Mouse (Mus musculus): Measurements from ENCODE around the gene Fau. TPM values are rescaled to one million over a fixed set of nuclear protein-coding genes. Genes with fewer than 3 reads are reported as not detected.

Fau gene
- polyA plus RNA-seq, 1 experiment, result 1,239 TPM

GRCm38 (mm10) chr19:6102169-6102853 lies 44.7 kb downstream of the Fau start:
- Histone ChIP-seq H3K27me3 (ENCODE audit: control insufficient read depth, insufficient read depth, low read length, poor library complexity, severe bottlenecking) (no peaks in the 10 kb centered on the region), H3K27ac (ENCODE audit: insufficient read depth, low read length) (no peak overlapping the region), H3K9me3 (replicated peaks; ENCODE audit: control insufficient read depth, insufficient read depth, low read length, poor library complexity, severe bottlenecking) (no peaks in the 10 kb centered on the region), H3K4me3 (ENCODE audit: low read depth, low read length) (no peak overlapping the region), H3K4me1 (ENCODE audit: control insufficient read depth, insufficient read depth, low read length) (peaks cover 2% of the 10 kb centered on the region), H3K36me3 (ENCODE audit: control insufficient read depth, insufficient read depth, low read length, poor library complexity, severe bottlenecking) (peaks cover 11% of the 10 kb centered on the region), H3K9ac (ENCODE audit: low read depth, poor library complexity, severe bottlenecking) (no peak overlapping the region)
- TF ChIP-seq POLR2A (IDR thresholded peaks at IDR 0.05; ENCODE audit: insufficient read depth, low read length) (no peak), CTCF (IDR thresholded peaks at IDR 0.05; ENCODE audit: low read depth, low read length) (no peak), EP300 (IDR thresholded peaks at IDR 0.05; ENCODE audit: insufficient read depth, low read depth, low read length) (no peak)

GRCm38 (mm10) chr19:6104476-6104875 lies 46.8 kb downstream of the Fau start:
- H3K27ac ChIP-seq (ENCODE audit: insufficient read depth, low read length), result no peak overlapping the region
- H3K9me3 ChIP-seq (replicated peaks; ENCODE audit: control insufficient read depth, insufficient read depth, low read length, poor library complexity, severe bottlenecking), result no peaks in the 10 kb centered on the region
- H3K4me3 ChIP-seq (ENCODE audit: low read depth, low read length), result no peak overlapping the region
- H3K36me3 ChIP-seq (ENCODE audit: control insufficient read depth, insufficient read depth, low read length, poor library complexity, severe bottlenecking), result 0 out of 2 replicates have a peak, but pooled peaks cover 5% of the 10 kb centered on the region
- no peaks in the 10 kb centered on the region for H3K27me3 ChIP-seq (ENCODE audit: control insufficient read depth, insufficient read depth, low read length, poor library complexity, severe bottlenecking)
- no peak for TF ChIP-seq EP300 (IDR thresholded peaks at IDR 0.05; ENCODE audit: insufficient read depth, low read depth, low read length)
- TF ChIP-seq POLR2A (IDR thresholded peaks at IDR 0.05; ENCODE audit: insufficient read depth, low read length), result no peak
- TF ChIP-seq CTCF (IDR thresholded peaks at IDR 0.05; ENCODE audit: low read depth, low read length), result no peak
- H3K9ac ChIP-seq (ENCODE audit: low read depth, poor library complexity, severe bottlenecking), result no peak overlapping the region
- peaks cover 2% of the 10 kb centered on the region for H3K4me1 ChIP-seq (ENCODE audit: control insufficient read depth, insufficient read depth, low read length)

- H3K4me1 ChIP-seq (ENCODE audit: control insufficient read depth, insufficient read depth, low read length), result peaks cover 2% of the 10 kb centered on the region
- H3K9me3 ChIP-seq (replicated peaks; ENCODE audit: control insufficient read depth, insufficient read depth, low read length, poor library complexity, severe bottlenecking), result no peaks in the 10 kb centered on the region
- H3K36me3 ChIP-seq (ENCODE audit: control insufficient read depth, insufficient read depth, low read length, poor library complexity, severe bottlenecking), result 0 out of 2 replicates have a peak, but pooled peaks cover 3% of the 10 kb centered on the region
- H3K27me3 ChIP-seq (ENCODE audit: control insufficient read depth, insufficient read depth, low read length, poor library complexity, severe bottlenecking), result no peaks in the 10 kb centered on the region
- no peak within 1 kb of the TSS for H3K9ac ChIP-seq (ENCODE audit: low read depth, poor library complexity, severe bottlenecking)
- TF ChIP-seq EP300 (IDR thresholded peaks at IDR 0.05; ENCODE audit: insufficient read depth, low read depth, low read length), result no peak
- no peak for TF ChIP-seq CTCF (IDR thresholded peaks at IDR 0.05; ENCODE audit: low read depth, low read length)
- no peak for TF ChIP-seq POLR2A (IDR thresholded peaks at IDR 0.05; ENCODE audit: insufficient read depth, low read length)
- no peak within 1 kb of the TSS for H3K27ac ChIP-seq (ENCODE audit: insufficient read depth, low read length)
- H3K4me3 ChIP-seq (ENCODE audit: low read depth, low read length), result no peak within 1 kb of the TSS
Measured at GRCm38 (mm10) chr19:6105586-6105985, 47.9 kb downstream of the Fau start, which contains the start of gene Naaladl1. TSS of gene Naaladl1 (plus strand) at chr19:6105782.

Other genes with a start within 250 kb of the Fau start
- 26.3 and 33.1 TPM in 2 replicates for gene Frmd8, start 182.6 kb upstream of the Fau start, polyA plus RNA-seq (2011; ENCODE audit: insufficient read depth, insufficient read length, low read depth, missing spikeins)
- gene Slc25a45, start 180.0 kb upstream of the Fau start, polyA plus RNA-seq (2011; ENCODE audit: insufficient read depth, insufficient read length, low read depth, missing spikeins), result 0.46 and 0.48 TPM in 2 replicates
- 1.9 and 3.6 TPM in 2 replicates for gene Tigd3, start 163.7 kb upstream of the Fau start, polyA plus RNA-seq (2011; ENCODE audit: insufficient read depth, insufficient read length, low read depth, missing spikeins)
- 129 and 137 TPM in 2 replicates for gene Dpf2, start 144.8 kb upstream of the Fau start, polyA plus RNA-seq (2011; ENCODE audit: insufficient read depth, insufficient read length, low read depth, missing spikeins)
- gene Cdc42ep2, start 133.0 kb upstream of the Fau start, polyA plus RNA-seq (2011; ENCODE audit: insufficient read depth, insufficient read length, low read depth, missing spikeins), result 0.93 and 1.5 TPM in 2 replicates
- gene Pola2, start 93.6 kb upstream of the Fau start, polyA plus RNA-seq (2011; ENCODE audit: insufficient read depth, insufficient read length, low read depth, missing spikeins), result 95.9 and 97.3 TPM in 2 replicates
- not detected in 2 replicates for gene Slc22a20, start 71.7 kb upstream of the Fau start, polyA plus RNA-seq (2011; ENCODE audit: insufficient read depth, insufficient read length, low read depth, missing spikeins)
- gene Capn1, start 41.9 kb upstream of the Fau start, polyA plus RNA-seq (2011; ENCODE audit: insufficient read depth, insufficient read length, low read depth, missing spikeins), result 21.8 and 25.2 TPM in 2 replicates
- gene Syvn1, start 11.3 kb upstream of the Fau start, polyA plus RNA-seq (2011; ENCODE audit: insufficient read depth, insufficient read length, low read depth, missing spikeins), result 16.4 and 18.6 TPM in 2 replicates
- gene Mrpl49, start 59 bp upstream of the Fau start, polyA plus RNA-seq (2011; ENCODE audit: insufficient read depth, insufficient read length, low read depth, missing spikeins), result 44.9 and 65.1 TPM in 2 replicates
- gene Znhit2, start 3.3 kb downstream of the Fau start, polyA plus RNA-seq (2011; ENCODE audit: insufficient read depth, insufficient read length, low read depth, missing spikeins), result 6.5 and 8.9 TPM in 2 replicates
- 19.1 and 25.8 TPM in 2 replicates for gene Tm7sf2, start 10.5 kb downstream of the Fau start, polyA plus RNA-seq (2011; ENCODE audit: insufficient read depth, insufficient read length, low read depth, missing spikeins)
- gene Vps51, start 19.4 kb downstream of the Fau start, polyA plus RNA-seq (2011; ENCODE audit: insufficient read depth, insufficient read length, low read depth, missing spikeins), result 46.6 and 47.4 TPM in 2 replicates
- not detected in 2 replicates for gene Tmem262, start 22.2 kb downstream of the Fau start, polyA plus RNA-seq (2011; ENCODE audit: insufficient read depth, insufficient read length, low read depth, missing spikeins)
- not detected in 2 replicates for gene Gm28374, start 24.4 kb downstream of the Fau start, polyA plus RNA-seq (2011; ENCODE audit: insufficient read depth, insufficient read length, low read depth, missing spikeins)
- 34.2 and 49.7 TPM in 2 replicates for gene Zfpl1, start 27.1 kb downstream of the Fau start, polyA plus RNA-seq (2011; ENCODE audit: insufficient read depth, insufficient read length, low read depth, missing spikeins)
- gene Cdca5, start 27.1 kb downstream of the Fau start, polyA plus RNA-seq (2011; ENCODE audit: insufficient read depth, insufficient read length, low read depth, missing spikeins), result 47.7 and 50.5 TPM in 2 replicates
- 5.9 and 6.3 TPM in 2 replicates for gene AC131692.1, start 36.6 kb downstream of the Fau start, polyA plus RNA-seq (2011; ENCODE audit: insufficient read depth, insufficient read length, low read depth, missing spikeins)
- gene Naaladl1, start 47.9 kb downstream of the Fau start, polyA plus RNA-seq (2011; ENCODE audit: insufficient read depth, insufficient read length, low read depth, missing spikeins), result 2.9 and 3.5 TPM in 2 replicates
- gene Sac3d1, start 60.8 kb downstream of the Fau start, polyA plus RNA-seq (2011; ENCODE audit: insufficient read depth, insufficient read length, low read depth, missing spikeins), result 13.5 and 17.6 TPM in 2 replicates
- gene Snx15, start 70.5 kb downstream of the Fau start, polyA plus RNA-seq (2011; ENCODE audit: insufficient read depth, insufficient read length, low read depth, missing spikeins), result 8.6 and 10.0 TPM in 2 replicates
- gene Batf2, start 83.1 kb downstream of the Fau start, polyA plus RNA-seq (2011; ENCODE audit: insufficient read depth, insufficient read length, low read depth, missing spikeins), result not detected in 2 replicates
- gene Arl2, start 83.7 kb downstream of the Fau start, polyA plus RNA-seq (2011; ENCODE audit: insufficient read depth, insufficient read length, low read depth, missing spikeins), result 38.7 and 40.4 TPM in 2 replicates
- not detected in 2 replicates for gene Majin, start 126.5 kb downstream of the Fau start, polyA plus RNA-seq (2011; ENCODE audit: insufficient read depth, insufficient read length, low read depth, missing spikeins)
- 1.0 TPM in 1 of 2 replicates, not detected in the other for gene Gpha2, start 168.5 kb downstream of the Fau start, polyA plus RNA-seq (2011; ENCODE audit: insufficient read depth, insufficient read length, low read depth, missing spikeins)
- gene Ppp2r5b, start 178.0 kb downstream of the Fau start, polyA plus RNA-seq (2011; ENCODE audit: insufficient read depth, insufficient read length, low read depth, missing spikeins), result 12.2 and 17.1 TPM in 2 replicates
- gene Atg2a, start 183.8 kb downstream of the Fau start, polyA plus RNA-seq (2011; ENCODE audit: insufficient read depth, insufficient read length, low read depth, missing spikeins), result 10.9 and 11.1 TPM in 2 replicates
- 81.0 and 81.6 TPM in 2 replicates for gene Ehd1, start 218.9 kb downstream of the Fau start, polyA plus RNA-seq (2011; ENCODE audit: insufficient read depth, insufficient read length, low read depth, missing spikeins)
- gene Cdc42bpg, start 248.6 kb downstream of the Fau start, polyA plus RNA-seq (2011; ENCODE audit: insufficient read depth, insufficient read length, low read depth, missing spikeins), result 57.7 and 60.5 TPM in 2 replicates

Measured in ES-Bruce4 (cell line).